Mouse (Mus musculus): ENCODE measurements around the gene Gm4881.
A peak's percentile ranks its signal among the peaks of the same experiment; 100 is the strongest.

Gene Gm4881

DNA sequence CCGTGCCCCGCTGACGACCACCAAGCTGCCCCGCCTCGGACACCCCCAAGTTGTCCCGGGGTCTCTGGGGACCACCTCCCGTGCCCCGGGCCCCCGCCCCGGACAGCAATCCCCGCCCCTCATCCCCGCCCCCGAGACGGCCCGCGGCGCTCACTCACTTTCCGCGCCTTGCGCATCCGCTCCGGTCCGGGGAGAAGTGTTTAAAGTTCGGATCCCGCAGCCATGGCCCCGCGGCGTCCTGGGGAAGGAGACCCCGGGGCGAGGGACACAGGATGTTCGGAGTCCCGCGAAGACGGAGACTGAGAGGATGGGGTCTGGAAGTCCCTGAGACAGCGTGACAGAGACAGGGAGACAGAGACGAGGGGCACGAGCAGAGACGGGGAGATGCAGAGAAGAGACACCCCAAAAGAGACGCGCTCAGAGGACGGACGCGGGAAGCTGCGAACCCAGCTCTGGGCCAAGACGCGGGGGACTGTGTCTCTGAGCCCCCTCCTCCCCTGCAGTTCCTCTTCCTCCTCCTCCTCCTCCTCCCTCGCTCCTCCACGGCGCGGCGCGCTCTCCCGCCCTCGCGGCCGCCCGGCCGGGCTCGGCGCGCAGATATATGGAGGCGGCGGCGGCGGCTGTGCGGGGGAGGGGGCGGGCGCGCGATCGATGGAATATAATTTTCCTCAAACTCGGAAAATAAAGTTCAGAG lies at the start of gene Gm4881:
Gene Gm4881, minus strand, starts transcription at position 238 of the 694 bp plus-strand sequence.
- no peak for DNase-seq

GRCm38 (mm10) chr7:24993081-24993480 lies 48.8 kb upstream of the Gm4881 start:
- no peak for DNase-seq

- DNase-seq = no peak
Measured at GRCm38 (mm10) chr7:24990478-24990877, 46.2 kb upstream of the Gm4881 start.

DNA sequence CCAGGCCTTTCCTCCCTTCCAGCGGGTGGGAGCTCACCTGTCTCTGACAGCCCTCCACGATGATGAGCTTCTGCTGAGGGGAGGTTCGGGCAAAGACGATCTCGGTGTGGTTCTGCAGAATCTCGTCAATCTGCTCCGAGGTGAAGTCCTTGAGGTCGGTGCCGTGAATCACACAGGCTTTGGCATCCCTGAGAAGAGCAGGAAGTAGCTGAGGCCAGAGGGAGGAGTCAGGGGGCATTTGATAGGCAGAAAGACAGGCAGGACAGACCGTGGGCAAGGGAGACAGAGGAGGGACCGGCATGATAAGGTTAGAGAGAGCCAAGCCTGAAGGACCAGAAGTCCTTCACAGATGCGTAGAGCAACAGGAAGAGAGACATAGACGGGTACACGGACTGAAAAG lies 43.6 kb upstream of the Gm4881 start:
- no peak for DNase-seq

DNA sequence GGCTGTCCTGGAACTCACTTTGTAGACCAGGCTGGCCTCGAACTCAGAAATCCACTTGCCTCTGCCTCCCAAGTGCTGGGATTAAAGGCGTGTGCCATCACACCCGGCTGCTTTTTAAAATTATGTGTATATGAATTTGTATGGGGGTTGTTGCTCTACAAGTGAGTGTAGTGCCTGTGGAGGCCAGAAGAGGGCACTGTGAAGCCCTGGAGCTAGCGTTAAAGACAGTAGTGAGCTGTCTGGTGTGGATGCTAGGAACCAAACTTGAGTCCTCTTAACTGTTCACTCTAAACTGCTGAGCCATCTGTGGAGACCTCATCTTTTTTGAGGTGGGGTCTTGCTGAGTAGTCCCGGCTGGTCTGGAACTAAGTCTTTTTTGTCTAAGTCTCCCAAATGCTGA lies 41.5 kb upstream of the Gm4881 start:
- DNase-seq = no peak

- DNase-seq = no peak
Measured at GRCm38 (mm10) chr7:24984307-24984706, 40.0 kb upstream of the Gm4881 start.

GRCm38 (mm10) chr7:24983396-24983795 lies 39.1 kb upstream of the Gm4881 start:
- no peak for DNase-seq

DNA sequence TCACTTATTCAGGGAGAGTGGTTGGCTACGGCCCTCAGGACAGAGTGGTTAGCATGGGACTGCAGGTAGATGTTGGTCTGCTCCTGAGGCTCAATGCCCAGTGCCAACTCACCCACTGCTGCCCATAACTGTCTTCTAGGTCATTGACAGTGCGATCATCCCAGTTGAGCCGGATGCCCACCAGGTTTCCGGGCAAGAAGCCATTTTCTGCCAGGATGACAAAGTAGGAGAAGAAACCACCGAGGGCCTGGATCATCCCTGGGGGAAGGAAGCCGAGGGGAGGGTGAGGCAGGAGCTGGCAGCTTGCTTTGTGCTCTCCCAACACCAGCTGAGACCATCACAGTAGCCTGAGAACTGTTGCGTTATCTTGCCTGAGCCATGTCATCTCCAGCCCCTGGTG lies 36.1 kb upstream of the Gm4881 start:
- no peak for DNase-seq

- DNase-seq = no peak
Measured at GRCm38 (mm10) chr7:24978781-24979180, 34.5 kb upstream of the Gm4881 start.

DNA sequence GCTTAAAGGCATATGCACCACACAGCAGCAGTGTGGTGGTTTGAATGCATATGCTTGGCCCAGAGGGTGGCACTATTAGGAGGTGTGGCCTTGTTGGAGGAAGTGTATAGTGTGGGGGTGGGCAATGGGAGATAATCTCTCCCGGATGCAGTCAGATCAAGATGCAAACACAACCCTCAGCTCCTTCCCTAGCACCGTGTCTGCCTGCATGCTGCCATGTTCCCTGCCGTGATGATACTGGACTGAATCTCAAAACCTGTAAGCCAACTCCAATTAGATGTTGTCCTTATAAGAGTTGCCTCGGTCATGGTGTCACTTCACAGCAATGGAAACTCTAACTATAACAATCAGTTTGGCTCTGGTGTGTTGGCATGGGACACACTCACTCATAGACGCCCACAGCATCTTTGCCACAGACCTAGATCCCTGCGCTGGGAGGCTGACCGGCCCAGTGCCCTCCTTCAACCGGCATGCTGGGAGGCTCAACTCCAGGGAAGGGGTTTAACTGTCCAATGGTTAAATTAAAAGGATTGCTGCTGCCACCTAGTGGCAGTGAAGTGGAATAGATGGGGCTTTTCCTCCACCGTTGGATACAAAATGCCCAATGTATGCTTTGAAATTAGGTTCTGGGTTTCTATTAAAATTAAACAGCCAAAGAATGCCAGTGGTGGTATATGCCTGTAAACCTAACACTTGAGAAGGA lies 30.8 kb upstream of the Gm4881 start:
- DNase-seq = peak; percentile 56

GRCm38 (mm10) chr7:24973902-24974301 lies 29.6 kb upstream of the Gm4881 start:
- no peak for DNase-seq

GRCm38 (mm10) chr7:24973208-24973607 lies 28.9 kb upstream of the Gm4881 start:
- no peak for DNase-seq

DNA sequence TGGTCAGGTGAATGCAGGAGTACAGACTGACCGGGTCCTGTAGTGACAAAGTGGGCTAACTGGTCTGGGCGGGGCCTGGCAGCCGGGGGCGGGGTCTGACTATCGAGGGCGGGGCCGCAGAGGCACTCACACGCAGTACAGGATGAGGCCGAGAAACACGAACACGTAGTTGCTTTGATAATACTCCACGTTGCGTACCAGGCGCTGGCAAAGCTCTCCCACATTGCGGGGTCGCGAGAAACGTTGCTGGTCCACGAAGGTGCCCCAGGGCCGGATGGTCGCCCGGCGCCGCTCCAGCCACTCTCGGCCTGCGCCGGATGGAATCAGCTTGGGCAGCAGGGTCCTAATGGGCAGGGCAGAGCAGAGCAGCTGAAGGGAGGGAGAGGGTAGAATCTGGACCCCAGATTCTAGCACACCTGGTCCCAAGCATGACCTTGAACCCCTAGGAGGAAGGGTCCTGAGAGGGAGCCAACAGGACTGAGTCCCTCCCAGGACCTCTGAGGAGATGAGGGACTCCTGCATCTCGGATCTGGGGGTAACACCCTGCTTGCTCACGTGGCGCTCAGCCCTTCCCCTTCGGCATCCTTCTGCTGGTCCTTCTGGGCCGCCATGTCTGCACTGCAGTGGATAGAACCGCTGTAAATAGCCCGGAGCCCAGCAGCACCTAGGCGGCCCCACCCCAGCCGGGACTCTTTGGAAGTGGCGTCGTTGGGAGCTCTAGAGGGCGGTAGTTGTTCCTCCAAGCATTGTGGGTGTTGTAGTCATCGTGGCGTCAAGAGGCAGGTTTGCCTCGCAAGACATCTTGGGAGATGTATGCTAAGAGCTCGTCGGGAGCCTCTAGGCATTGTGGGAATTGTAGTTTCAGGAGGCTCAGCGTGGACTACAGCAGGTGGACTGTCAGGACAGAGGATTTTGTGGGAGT lies 27.9 kb upstream of the Gm4881 start, which contains the start of gene Rabac1:
Gene Rabac1, minus strand, starts transcription at position 783 of the 922 bp plus-strand sequence.
- DNase-seq = peak; percentile 89

DNA sequence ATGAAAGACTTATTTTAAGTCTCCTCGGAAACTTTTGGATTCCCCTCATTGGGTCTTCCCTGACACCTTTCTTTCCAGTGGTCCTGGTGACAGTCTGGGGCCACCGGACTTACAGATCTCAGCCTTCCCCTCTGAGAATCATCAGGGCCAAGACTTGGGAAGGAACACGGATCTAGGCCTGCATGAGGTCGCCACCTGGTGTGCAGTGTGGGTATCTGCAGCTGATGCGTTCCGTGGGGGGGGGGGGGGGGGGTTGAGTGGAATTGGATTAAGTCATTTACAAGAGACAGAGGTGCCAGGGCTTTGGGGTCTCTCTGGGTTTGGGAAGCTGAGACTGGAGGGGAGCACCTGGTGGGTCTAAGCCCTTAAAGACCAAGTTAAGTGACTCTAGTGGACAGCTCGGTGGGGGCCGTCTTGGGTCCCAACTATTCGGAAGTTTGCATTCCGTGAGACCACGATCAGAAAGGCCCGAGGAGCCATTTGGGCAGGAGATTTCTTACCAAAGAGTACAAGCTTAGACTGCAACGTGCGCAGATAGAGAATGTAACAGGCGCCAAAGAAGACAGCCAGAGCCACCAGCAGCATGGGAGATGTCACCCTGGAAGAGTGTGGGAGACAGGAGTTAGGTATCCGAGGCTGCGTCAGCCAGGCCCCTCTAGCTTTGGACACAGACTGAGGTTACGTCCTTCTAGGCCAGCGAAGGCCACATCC lies 27.1 kb upstream of the Gm4881 start:
- peak; percentile 54 for DNase-seq

DNA sequence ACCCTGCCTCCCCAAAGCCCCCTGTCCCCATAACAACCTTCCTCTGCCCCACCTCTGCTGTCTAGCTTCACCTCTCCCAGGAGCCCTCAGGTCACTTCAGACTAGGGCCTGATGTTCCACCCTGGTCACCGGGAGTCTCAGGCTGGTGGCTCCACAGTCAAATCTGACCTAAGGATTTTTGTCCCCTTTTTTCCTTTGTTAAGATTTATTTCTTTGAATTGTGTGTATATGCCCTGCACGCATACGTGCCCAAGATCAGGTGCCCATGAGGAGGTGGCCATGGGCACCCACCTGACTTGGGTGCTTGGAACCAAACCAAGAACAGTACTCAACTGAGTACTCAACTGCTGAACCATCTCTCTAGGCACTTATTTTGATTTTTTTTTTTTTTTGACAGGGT lies 26.0 kb upstream of the Gm4881 start:
- DNase-seq = no peak

GRCm38 (mm10) chr7:24969805-24970204 lies 25.5 kb upstream of the Gm4881 start:
- DNase-seq = peak; percentile 80

DNA sequence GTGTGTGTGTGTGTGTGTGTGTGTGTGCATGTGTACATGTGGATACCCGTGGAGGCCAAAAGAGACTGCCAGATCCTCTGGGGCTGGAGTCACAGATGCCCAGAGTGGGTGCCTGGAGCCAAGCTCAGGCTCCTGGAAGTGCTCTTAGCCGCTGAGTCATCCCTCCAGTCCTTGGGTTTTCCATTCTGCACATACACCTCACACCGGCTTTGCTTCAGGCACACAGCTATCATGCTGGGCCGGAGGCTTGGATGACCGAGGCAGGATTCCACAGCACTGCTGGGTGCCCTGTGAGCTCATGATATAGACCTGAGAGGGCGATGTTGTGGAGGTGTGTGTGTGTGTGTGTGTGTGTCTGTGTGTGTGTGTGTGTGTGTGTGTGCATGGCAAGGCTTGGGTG lies 24.2 kb upstream of the Gm4881 start:
- peak; percentile 45 for DNase-seq

DNA sequence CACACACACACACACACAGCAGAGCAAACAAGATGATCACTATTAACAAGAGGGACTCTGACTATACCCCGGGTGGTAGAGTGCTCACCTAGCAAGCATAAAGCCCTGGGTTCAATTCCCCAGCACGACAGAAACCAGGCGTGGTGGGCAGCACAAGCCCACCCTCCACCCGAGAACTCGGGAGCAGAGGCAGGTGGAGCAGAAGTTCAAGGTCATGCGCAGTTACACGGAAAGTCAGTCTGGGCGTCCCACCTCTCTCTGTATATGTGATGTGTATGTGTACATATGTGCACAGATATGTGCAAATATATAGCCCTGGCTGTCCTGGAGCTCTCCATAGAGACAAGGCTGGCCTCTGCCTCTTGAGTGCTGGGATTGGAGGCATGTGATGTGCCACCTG lies 23.7 kb upstream of the Gm4881 start:
- DNase-seq = no peak

GRCm38 (mm10) chr7:24964897-24965535 lies 20.7 kb upstream of the Gm4881 start:
- DNase-seq = peak; percentile 91

DNA sequence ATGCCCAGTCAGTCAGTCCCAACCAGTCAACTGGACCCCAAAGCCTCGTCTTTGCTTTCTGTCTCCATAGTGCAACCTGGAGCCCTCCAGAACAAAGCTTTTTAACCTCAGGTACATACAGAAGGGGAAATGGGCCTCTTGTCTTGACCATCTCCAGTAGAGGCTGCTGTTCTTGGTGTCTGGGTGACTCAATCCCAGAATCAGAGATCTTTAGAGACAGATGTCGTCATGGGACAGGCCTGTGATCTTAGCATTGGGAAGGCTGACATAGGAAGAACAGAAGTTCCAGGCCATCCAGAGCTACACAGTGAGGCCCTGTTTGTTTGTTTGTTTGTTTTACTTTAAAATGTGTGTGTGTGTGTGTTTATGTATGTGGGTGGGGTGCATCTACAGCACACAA lies 20.0 kb upstream of the Gm4881 start:
- no peak for DNase-seq

DNA sequence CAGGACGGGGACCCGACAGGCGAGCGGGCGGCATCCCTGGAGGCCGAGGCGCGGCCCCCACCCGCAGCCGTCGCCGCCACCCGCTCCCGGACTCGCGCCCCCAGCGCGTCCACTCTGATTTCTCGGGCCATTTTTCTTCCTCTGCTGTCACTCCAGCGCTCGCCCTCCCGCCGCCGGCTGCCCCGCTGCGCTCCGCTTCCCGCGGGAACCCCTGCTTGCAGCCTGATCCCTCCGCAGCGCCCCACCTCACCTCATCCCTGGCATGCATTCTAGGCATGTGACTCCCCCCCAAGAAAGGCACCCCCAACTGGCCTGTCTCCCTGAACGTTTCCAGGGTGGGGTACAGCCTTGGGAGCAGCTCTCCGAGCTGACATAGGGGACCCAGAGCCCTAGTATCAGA lies 10.9 kb upstream of the Gm4881 start:
- DNase-seq = no peak

DNA sequence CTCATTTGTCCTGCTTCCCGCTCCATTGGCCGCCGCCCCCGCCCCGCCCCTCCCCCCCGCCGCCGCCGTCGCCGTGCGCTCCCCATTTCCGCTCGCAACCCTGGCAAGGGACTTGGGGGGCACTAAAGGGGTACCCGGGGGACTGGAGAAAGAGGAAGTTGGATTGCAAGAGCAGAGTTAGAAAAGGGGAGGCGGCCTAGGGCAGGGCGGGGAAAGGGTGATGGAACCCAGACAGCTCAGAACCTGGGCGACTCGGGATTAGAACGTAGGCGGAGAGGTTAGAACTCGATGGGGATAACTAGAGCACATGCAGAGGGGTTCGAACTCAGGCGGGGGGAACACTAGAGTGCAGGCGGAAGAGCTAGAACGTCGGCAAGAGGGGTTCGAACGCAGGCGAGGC lies 10.2 kb upstream of the Gm4881 start:
- DNase-seq = no peak
